Mouse (Mus musculus) embryonic fibroblast, embryonic 13.5 days (primary cell): ENCODE measurements around the gene Mrpl44. TPM values are rescaled to one million over a fixed set of nuclear protein-coding genes. Genes with fewer than 3 reads are reported as not detected.
A peak's percentile ranks its signal among the peaks of the same experiment; 100 is the strongest.

ENCODE experiments used
- H3K27ac ChIP-seq: 2 replicates; pipeline ENCODE4 v1.5.1; 2012; ENCODE audit warnings: low read length, control low read depth, inconsistent platforms; ENCODE audit not compliant: insufficient read depth
- H3K4me1 ChIP-seq: 2 replicates; pipeline ENCODE4 v1.6.1; 2011; ENCODE audit warnings: low read length; ENCODE audit not compliant: control insufficient read depth, insufficient read depth
- H3K4me3 ChIP-seq: 2 replicates; pipeline ENCODE4 v1.5.1; 2011; ENCODE audit warnings: mild to moderate bottlenecking, control low read depth, low read length; ENCODE audit not compliant: insufficient read depth
- CTCF ChIP-seq: IDR thresholded peaks from 2 replicates; pipeline ENCODE4 v1.5.1; 2011; ENCODE audit warnings: mild to moderate bottlenecking, control low read depth, low read length, moderate library complexity, borderline replicate concordance; ENCODE audit not compliant: insufficient read depth
- POLR2A ChIP-seq: IDR thresholded peaks from 2 replicates; pipeline ENCODE4 v1.6.1; 2011; ENCODE audit warnings: low read depth, mild to moderate bottlenecking, control low read depth, low read length, moderate library complexity
- polyA plus RNA-seq: library from polyadenylated mRNA; stranded (reverse); fragments of >200 nt; gene quantifications from 2 replicates; pipeline ENCODE4 v1.2.4, GENCODE M21; 2011; ENCODE audit warnings: low read depth; ENCODE audit not compliant: missing spikeins, insufficient read length

Gene Mrpl44
- 14.2 and 17.3 TPM in 2 replicates for polyA plus RNA-seq

DNA sequence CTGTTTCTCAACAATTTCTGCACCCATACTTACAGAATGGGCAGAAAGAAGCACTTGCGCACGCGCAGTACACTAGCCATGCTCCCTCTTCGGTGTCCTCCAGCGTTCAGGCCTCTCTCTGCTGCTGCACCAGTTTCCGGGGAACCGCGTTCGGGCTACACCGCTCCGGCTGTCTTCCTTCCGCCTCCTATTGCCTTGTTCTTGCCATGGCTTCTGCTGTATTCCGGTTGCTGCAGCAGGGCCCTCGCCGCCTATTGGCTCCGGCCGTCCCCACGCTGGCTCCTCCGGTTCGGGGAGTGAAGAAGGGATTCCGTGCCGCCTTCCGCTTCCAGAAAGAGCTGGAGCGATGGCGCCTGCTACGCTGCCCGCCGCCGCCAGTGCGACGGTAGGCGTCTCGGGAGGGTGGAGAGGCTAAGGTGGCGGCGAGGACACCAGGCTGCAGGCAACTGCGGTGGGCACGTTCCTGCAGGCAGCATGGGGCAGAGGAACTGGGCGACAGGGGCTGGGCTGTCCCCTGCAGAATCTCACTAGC lies at the start of gene Mrpl44, which contains the start of gene Wdfy1:
Gene Mrpl44 (plus strand): TSS at position 92 of the 532 bp plus-strand sequence.
Gene Wdfy1 (minus strand): TSS at position 217 of the 532 bp plus-strand sequence.
- no peak within 1 kb of the TSS for H3K27ac ChIP-seq
- TF ChIP-seq CTCF (no peak), POLR2A (peak; percentile 70)
- H3K4me3 ChIP-seq = peak within 1 kb of the TSS; percentile 88
- no peaks in the 10 kb centered on the region for H3K4me1 ChIP-seq

DNA sequence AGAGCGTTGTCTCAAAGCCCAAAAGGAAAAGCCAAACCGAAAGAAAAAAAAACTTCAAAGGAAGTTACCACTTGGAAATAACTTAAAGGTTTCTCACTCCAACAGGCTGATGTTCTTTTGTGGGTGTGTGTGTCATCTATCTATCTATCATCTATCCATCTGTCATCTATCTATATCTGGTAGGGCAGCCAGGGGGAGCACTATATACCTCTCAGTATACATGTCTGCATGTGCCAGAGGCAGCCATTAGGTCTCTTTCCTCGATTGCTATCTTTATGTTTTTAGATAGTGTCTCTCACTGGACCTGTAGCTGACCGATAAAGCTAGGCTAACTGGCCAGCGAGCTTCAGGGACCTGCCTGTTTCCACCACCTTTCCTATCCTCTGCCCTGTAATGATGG lies 41.0 kb upstream of the Mrpl44 start:
- Histone ChIP-seq H3K4me3 (no peak overlapping the region), H3K27ac (no peak overlapping the region), H3K4me1 (peaks cover 3% of the 10 kb centered on the region)
- no peak for TF ChIP-seq CTCF

DNA sequence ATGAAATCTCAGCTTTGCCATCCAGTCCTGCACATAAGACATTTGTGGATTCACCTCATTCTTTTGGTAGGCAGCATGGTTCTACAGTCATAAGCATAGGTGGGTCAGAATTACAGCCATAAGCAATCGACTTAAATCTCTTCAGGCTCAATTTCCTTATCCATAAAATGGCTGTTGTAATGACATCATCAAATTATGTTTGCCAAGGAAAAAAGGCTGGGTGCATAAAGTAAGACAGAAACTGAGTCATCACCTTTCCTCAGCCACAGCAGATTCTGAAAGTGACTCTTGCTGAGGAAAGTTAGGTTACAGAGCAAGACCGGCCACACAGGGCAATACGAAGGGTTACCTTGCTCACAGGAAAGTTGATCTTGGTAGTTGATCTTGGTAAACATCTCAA lies 39.4 kb upstream of the Mrpl44 start:
- no peak overlapping the region for H3K27ac ChIP-seq
- H3K4me3 ChIP-seq = no peak overlapping the region
- H3K4me1 ChIP-seq = peaks cover 3% of the 10 kb centered on the region
- TF ChIP-seq CTCF (no peak), POLR2A (no peak)

DNA sequence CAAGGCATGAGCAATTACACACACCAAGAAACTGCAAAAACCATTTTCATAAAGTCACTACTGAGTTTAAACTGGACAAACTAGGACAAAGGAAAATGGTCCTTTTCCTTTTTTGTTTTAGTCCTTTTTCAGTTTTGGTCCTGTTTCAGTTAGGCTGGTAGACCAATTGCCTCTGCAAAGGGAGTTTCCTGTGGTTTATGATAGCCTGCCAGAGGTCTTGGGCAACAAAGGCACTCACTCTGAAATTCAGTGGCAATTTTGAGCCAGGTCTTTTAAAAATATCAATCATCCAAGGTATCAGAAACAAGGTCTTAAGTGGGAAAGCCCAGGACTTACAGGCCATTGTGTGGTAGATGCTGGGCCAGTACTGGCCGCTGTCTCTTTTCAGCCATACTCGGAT lies 36.1 kb upstream of the Mrpl44 start:
- Histone ChIP-seq H3K27ac (no peak overlapping the region), H3K4me1 (no peaks in the 10 kb centered on the region), H3K4me3 (no peak overlapping the region)
- no peak for TF ChIP-seq CTCF
- TF ChIP-seq POLR2A = no peak

DNA sequence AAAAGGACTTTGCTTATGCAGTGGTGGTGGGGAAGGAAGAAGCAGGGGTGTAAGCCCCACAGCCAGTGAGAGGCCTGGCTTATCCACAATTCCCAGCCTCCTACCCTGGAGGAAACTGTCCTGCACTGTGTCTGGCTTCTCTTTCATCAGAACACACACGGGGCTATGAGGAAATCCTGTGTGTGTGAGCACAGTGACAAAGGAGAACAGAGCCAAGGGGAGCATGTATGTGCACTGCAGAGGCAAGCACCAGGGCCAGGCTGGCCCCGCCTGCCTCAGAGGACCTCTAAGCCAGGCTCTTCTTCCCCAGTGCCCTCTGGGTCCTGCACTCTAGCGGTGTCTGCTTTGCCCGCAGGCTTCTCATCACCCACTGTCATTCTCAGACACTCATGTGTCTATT lies 34.8 kb upstream of the Mrpl44 start:
- no peak overlapping the region for H3K4me3 ChIP-seq
- H3K4me1 ChIP-seq = no peaks in the 10 kb centered on the region
- TF ChIP-seq POLR2A = no peak
- no peak for TF ChIP-seq CTCF
- no peak overlapping the region for H3K27ac ChIP-seq

DNA sequence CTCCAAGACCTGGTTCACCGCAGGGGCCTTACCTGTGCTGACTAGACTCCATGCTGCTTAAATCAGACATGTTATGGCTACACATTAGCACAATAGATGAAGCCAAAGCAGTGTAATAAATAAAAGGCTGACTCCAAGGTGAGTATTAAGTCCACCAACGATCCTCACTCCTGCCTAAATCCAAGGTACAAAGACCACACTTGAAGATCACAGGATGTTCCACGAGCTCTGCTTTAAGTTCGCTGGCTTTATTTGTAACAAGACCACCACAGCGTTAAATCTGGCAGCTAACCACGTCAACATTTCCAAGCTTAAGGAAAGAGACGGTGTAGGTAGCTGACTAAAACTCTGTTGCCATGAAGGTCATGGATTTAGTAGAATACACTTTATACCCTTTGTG lies 32.9 kb upstream of the Mrpl44 start:
- H3K4me1 ChIP-seq = peaks cover 4% of the 10 kb centered on the region; the same call in 1 of the 2 replicates
- no peak overlapping the region for H3K4me3 ChIP-seq
- H3K27ac ChIP-seq = no peak overlapping the region
- TF ChIP-seq POLR2A = no peak
- TF ChIP-seq CTCF = no peak

DNA sequence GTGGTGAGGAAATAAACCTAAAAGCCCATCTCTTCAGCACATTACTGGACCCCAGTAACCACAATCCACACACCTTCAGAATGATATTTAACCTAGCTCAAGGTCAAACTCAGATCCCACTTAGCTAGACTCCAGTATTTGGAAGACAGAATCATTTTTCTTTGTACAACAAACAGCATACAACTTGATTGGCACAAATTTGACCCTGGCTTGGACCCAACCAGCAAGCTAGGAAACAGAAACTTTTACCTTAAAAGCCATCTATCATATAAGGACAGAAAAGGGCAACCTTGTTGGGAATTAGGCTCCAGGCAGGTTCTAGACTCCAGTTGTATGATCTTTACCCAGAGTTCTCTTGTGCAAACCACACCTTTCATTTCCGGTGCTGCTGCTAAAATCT lies 32.4 kb upstream of the Mrpl44 start:
- no peak for TF ChIP-seq CTCF
- TF ChIP-seq POLR2A = no peak
- no peak overlapping the region for H3K27ac ChIP-seq

DNA sequence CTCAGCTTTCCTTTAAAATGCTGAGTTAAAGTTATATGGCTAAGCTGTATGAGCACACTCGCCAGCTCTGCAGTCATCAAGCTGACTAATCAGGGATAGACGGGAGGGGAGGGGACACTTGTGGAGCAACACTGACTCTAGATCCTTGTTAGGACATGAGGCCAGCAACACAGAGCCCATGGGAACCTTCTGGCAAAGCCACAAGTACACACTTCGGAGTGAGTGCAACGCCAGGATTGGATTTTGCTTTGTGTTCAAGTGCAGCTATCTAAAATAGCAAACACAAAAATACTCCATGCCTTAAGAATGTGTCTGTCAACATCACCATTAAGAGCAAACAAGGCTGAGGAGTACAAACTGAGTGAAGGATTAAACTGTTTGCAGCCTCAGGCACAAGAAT lies 29.8 kb upstream of the Mrpl44 start:
- H3K4me3 ChIP-seq = no peak overlapping the region
- H3K27ac ChIP-seq = peak overlapping the region; percentile 92
- TF ChIP-seq CTCF (no peak), POLR2A (no peak)
- peaks cover 13% of the 10 kb centered on the region for H3K4me1 ChIP-seq

More for the DNA sequence above, 32.4 kb upstream of the Mrpl44 start:
- H3K4me1 ChIP-seq = peaks cover 4% of the 10 kb centered on the region; the same call in 1 of the 2 replicates
- H3K4me3 ChIP-seq = no peak overlapping the region

DNA sequence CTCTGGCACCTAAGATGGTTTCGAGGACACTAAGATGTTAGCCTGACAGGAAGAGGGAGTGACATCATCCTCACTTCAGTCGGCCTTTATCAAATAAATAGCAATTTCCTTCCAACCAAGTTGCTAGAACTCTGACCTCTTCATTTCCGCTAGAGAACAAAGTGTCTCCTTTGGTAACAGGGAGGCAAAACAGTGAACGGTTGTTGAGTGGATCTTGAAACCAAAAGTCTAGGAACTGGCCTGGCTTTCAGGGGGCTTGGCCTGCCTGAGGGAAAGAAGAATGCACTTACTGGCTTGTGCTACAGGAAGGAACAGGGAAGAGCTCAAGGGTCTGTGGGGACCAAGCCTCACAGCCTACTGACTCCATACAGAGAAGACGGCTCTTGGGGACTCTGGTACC lies 24.6 kb upstream of the Mrpl44 start:
- H3K4me3 ChIP-seq = no peak overlapping the region
- no peak overlapping the region for H3K27ac ChIP-seq
- TF ChIP-seq CTCF (no peak), POLR2A (no peak)
- H3K4me1 ChIP-seq = peaks cover 23% of the 10 kb centered on the region

DNA sequence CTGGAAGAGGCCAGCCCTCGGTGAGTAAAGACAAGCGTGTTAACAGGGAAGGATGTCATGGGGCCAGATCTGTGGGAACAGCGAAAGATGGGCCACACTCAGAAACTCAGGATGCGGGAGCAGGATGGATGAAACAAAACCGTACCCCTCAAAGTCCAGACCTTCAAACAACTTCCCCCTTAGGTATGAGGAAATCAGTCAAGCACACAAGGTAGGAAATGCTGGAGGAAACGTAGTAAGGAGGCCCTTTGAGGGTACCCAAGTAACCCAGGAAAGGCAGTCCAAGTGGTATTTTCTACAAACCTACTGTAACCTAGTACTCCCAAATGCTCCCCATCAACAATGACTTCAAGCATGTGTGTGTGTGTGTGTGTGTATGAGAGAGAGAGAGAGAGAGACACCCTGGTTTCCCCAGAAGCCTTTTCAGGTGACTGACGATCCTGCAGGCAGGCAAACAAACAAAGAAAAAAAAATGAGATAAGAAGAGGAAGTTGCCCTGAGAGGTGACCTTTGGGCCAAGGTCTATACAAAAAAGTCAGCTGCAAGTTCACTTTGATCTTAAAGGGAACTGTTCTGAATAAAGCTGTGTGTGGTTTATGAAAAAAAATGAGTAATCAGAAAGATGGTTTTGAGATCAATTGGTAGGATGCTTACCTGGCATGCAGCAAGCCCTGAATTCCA lies 23.7 kb upstream of the Mrpl44 start:
- no peak for TF ChIP-seq CTCF

More for the DNA sequence above, 23.7 kb upstream of the Mrpl44 start:
- Histone ChIP-seq H3K27ac (peak overlapping the region; percentile 94), H3K4me1 (peaks cover 19% of the 10 kb centered on the region), H3K4me3 (no peak overlapping the region)
